Mouse (Mus musculus) layer of hippocampus, postnatal 10 days (tissue): ENCODE results near the gene Sept9. TPM values are rescaled to one million over a fixed set of nuclear protein-coding genes. Genes with fewer than 3 reads are reported as not detected.

Experiments used
- DNase-seq, 2 experiments: peaks; one replicate each; pipeline ENCODE4 v3.0.0; 2021; ENCODE audit warnings: low spot score in 2 of 2
- total RNA-seq, 2 experiments: library from RNA; stranded (reverse); gene quantifications; 2 replicates each; pipeline ENCODE4 v1.2.3; 2021

Sept9 gene
- total RNA-seq, 2 experiments from 2014 or later: 79.5 to 90.0 TPM

- no peak for DNase-seq
Measured at GRCm38 (mm10) chr11:117175472-117175871, 24.0 kb upstream of the Sept9 start.

- no peak for DNase-seq
Measured at GRCm38 (mm10) chr11:117176304-117176703, 23.2 kb upstream of the Sept9 start.

GRCm38 (mm10) chr11:117176900-117177299, 22.6 kb upstream of the Sept9 start:
- DNase-seq: peak in 1 of 2 experiments; percentile 13

GRCm38 (mm10) chr11:117177303-117177979, 22.0 kb upstream of the Sept9 start:
- DNase-seq: peak; percentile 95

- no peak for DNase-seq
Measured at GRCm38 (mm10) chr11:117179902-117180301, 19.6 kb upstream of the Sept9 start.

GRCm38 (mm10) chr11:117182808-117183207, 16.7 kb upstream of the Sept9 start:
- no peak for DNase-seq

GRCm38 (mm10) chr11:117183299-117183698, 16.2 kb upstream of the Sept9 start:
- DNase-seq: no peak

GRCm38 (mm10) chr11:117183841-117184240, 15.6 kb upstream of the Sept9 start:
- DNase-seq: no peak

- no peak for DNase-seq
Measured at GRCm38 (mm10) chr11:117185076-117185933, 14.2 kb upstream of the Sept9 start.

GRCm38 (mm10) chr11:117191524-117191923, 7.9 kb upstream of the Sept9 start:
- DNase-seq: no peak

- DNase-seq: no peak
Measured at GRCm38 (mm10) chr11:117194475-117194937, 5.0 kb upstream of the Sept9 start.

GRCm38 (mm10) chr11:117195616-117196015, 3.8 kb upstream of the Sept9 start:
- DNase-seq: no peak

- DNase-seq: no peak
Measured at GRCm38 (mm10) chr11:117196681-117197080, 2.8 kb upstream of the Sept9 start.

GRCm38 (mm10) chr11:117198122-117198521, 1.3 kb upstream of the Sept9 start:
- no peak for DNase-seq

- no peak for DNase-seq
Measured at GRCm38 (mm10) chr11:117201846-117202245, 2.4 kb downstream of the Sept9 start.

GRCm38 (mm10) chr11:117204606-117205005, 5.1 kb downstream of the Sept9 start:
- DNase-seq: no peak

GRCm38 (mm10) chr11:117205042-117205441, 5.6 kb downstream of the Sept9 start:
- no peak for DNase-seq

GRCm38 (mm10) chr11:117205447-117205846, 6.0 kb downstream of the Sept9 start:
- DNase-seq: no peak

GRCm38 (mm10) chr11:117207436-117207835, 8.0 kb downstream of the Sept9 start:
- no peak for DNase-seq

- DNase-seq: no peak
Measured at GRCm38 (mm10) chr11:117208151-117208673, 8.8 kb downstream of the Sept9 start.

GRCm38 (mm10) chr11:117216713-117217112, 17.3 kb downstream of the Sept9 start:
- DNase-seq: no peak

GRCm38 (mm10) chr11:117218070-117218469, 18.6 kb downstream of the Sept9 start:
- DNase-seq: no peak
